Mouse (Mus musculus) macrophage (primary cell): ENCODE results near the gene Lingo1. TPM values are rescaled to one million over a fixed set of nuclear protein-coding genes. Genes with fewer than 3 reads are reported as not detected.

ENCODE experiments used
- H3K27ac ChIP-seq: fragments of 350-480 bp; formaldehyde crosslinking; 2 replicates; pipeline ENCODE4 v1.9.0; 2021
- H3K36me3 ChIP-seq: fragments of 350-480 bp; formaldehyde crosslinking; 2 replicates; pipeline ENCODE4 v1.9.0; 2021; ENCODE audit errors: inconsistent target
- H3K4me3 ChIP-seq: fragments of 350-480 bp; formaldehyde crosslinking; 2 replicates; pipeline ENCODE4 v1.9.0; 2021; ENCODE audit errors: inconsistent target
- H3K79me2 ChIP-seq: fragments of 350-480 bp; formaldehyde crosslinking; 2 replicates; pipeline ENCODE4 v1.9.0; 2021; ENCODE audit errors: inconsistent target
- WGBS: methylation state at CpG from one replicate; pipeline ENCODE4 v1.1.7; 2026; ENCODE audit warnings: inconsistent platforms; ENCODE audit not compliant: missing documents; 5-methylcytosine and 5-hydroxymethylcytosine counted together
- polyA plus RNA-seq: library from polyadenylated mRNA; stranded (reverse); fragments of 250-400 nt; gene quantifications from 3 replicates; pipeline ENCODE4 v1.2.4, GENCODE M21; 2018; ENCODE audit warnings: inconsistent platforms
- total RNA-seq, 78 experiments: library from RNA; depleted of rRNA; stranded (reverse); fragments of 250-400 nt; gene quantifications; 1 replicate in 9 of 78; 2 replicates in 24 of 78; 3 replicates in 43 of 78; 4 replicates in 2 of 78; pipeline ENCODE4 v1.2.4; 2018; ENCODE audit warnings: inconsistent platforms in 56 of 78

The Lingo1 gene
- total RNA-seq (2018; cell fraction: chromatin; rRNA removed): under 1 TPM in 1 of 26 experiments, not detected in 25; 0.47 TPM
- not detected for total RNA-seq (2018; cell fraction: cytosol; rRNA removed)
- total RNA-seq (2018; cell fraction: nucleus; rRNA removed): not detected
- polyA plus RNA-seq: not detected in 3 replicates

DNA sequence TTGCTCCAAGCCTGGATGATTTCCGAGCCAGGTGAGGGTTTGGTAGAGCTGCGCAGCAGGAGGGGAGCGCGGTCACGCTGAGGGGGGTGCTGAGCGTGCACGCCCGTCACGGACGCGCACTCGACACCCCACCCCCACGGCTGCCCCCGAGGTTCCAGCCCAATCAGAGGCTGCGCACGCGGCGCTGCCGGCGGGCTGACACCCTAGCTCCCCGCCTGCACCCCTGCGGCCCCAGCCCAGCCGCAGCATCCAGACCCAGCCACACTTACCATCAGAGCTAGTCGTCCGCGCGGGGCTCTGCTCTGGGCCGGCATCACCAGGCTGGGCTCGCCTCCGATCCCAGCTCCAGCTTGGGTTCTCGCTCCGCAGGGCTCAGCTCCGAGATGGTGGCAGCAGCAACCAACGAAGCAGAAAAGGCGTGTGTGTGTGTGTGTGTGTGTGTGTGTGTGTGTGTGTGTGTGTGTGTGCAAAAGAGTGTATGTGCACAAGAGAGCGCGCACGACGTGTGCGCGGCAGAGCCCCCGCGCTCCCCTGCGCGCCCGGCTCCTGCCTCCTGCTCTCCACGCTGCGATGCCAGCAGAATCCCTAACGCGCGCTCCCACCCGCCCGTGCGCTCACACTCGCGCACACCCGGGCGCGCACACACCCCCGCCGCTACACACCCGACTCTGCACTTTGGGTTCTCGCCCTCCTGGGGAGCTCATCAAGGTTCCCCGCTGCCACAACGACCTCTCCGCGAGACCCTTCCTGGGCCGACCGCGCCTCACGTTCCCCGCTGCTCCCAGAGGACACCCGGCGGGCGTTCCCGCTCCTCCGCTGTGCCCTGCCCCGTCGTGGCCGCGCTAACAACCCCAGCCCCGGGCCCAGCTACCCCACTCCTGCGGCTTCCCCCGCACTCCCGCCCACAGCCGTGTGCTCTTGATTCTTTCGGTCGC is at the start of gene Lingo1:
TSS of gene Lingo1 (minus strand) at position 748 of the 935 bp plus-strand sequence.
- Histone ChIP-seq H3K79me2 (no peaks in the 10 kb centered on the region), H3K4me3 (no peak within 1 kb of the TSS), H3K27ac (no peak within 1 kb of the TSS), H3K36me3 (no peaks in the 10 kb centered on the region)
- WGBS: 2% methylated on average over 82 of the region's 88 CpGs

DNA sequence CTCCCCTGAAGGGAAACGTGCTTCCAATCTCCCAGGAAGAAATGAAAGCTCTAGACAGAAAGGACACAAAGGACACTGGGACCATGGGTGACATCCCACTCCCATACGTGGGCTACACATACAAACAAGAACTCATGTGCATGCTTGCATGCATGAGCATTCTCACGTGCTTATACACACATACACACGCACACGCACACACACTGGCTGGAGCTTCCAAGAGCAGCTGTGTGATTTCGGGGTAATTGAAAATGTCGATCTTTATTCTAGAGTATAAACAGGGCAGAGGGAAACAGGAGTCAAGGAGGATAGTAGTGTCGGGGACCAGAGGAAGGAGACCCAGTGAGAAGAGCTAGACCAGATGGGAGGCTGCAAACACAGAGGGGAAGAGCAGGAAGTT is 48.4 kb upstream of the Lingo1 start:
- 80% methylated on average over 8 of the region's 8 CpGs for WGBS
- Histone ChIP-seq H3K4me3 (no peak overlapping the region), H3K36me3 (no peaks in the 10 kb centered on the region), H3K27ac (no peak overlapping the region), H3K79me2 (no peaks in the 10 kb centered on the region)

DNA sequence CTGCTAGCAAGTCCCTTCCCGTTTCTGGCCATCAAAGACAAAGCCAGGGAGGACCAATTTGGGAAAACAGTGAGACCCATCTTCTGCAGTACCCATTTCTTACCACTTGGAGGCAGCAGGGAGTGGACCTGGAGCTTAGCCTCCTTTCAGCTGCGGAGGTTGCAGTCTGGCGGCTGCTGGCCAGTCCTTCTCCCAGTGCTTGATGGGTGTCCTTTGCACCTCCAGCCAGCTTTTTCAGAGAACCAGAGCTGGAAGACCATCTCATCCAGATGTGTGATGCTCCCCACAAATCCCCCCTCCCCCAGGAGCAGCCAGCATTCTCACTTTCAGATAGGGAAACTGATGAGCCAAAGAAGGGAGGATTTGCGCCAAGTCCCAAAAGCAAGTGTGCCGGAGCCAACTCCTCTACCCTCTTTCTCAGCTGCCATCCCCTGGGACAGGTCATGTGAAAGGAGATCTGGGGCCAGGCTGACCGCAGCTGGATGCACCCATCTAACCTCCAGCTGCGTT is 47.5 kb upstream of the Lingo1 start:
- Histone ChIP-seq H3K79me2 (no peaks in the 10 kb centered on the region), H3K4me3 (no peak overlapping the region), H3K36me3 (no peaks in the 10 kb centered on the region), H3K27ac (no peak overlapping the region)
- 44% methylated on average over 7 of the region's 7 CpGs for WGBS

DNA sequence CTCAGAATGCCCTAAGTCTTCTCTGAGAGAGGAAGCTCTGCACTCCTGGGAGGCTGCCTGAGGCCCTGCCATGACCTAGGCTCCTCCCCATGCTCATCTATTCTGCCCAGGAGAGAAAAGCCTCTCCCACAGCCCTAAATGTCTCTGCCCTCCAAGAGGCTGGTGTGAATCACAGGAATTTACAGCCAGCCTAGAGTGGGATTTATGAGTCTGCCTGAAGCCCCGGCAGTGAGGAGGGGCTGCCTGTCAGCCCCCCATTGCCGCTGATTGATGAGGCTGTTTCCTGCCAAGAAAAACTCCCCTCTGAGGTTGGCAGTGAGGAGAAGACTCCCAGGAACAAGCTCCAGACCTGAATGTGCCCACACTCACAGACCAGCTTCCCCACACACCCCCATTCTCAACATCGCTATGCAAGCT is 46.0 kb upstream of the Lingo1 start:
- H3K27ac ChIP-seq: no peak overlapping the region
- no peak overlapping the region for H3K4me3 ChIP-seq
- no peaks in the 10 kb centered on the region for H3K79me2 ChIP-seq

DNA sequence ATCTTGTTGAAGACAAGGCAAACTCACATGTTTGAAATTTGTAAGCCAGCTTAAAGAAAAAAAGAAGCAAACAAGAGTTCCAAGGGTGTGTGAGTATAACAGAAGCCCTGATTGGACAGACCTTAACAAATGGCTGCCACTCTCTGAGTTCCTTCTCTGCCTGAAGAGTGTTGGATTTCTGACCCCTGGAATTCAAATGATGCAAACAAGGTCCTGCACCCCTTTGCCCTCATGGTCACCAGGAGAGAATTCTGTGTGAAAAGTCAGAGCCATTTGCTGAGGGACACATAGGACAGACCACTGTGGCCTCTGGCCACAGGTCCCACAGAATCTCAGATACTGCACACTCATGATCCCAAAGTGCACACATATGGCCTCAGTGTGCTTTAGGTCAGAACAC is 45.6 kb upstream of the Lingo1 start:
- H3K36me3 ChIP-seq: no peaks in the 10 kb centered on the region
- no peak overlapping the region for H3K27ac ChIP-seq
- H3K4me3 ChIP-seq: no peak overlapping the region
- H3K79me2 ChIP-seq: no peaks in the 10 kb centered on the region

More for the DNA sequence above, 46.0 kb upstream of the Lingo1 start:
- H3K36me3 ChIP-seq: no peaks in the 10 kb centered on the region
- WGBS: 32% methylated on average over 3 of the region's 3 CpGs

DNA sequence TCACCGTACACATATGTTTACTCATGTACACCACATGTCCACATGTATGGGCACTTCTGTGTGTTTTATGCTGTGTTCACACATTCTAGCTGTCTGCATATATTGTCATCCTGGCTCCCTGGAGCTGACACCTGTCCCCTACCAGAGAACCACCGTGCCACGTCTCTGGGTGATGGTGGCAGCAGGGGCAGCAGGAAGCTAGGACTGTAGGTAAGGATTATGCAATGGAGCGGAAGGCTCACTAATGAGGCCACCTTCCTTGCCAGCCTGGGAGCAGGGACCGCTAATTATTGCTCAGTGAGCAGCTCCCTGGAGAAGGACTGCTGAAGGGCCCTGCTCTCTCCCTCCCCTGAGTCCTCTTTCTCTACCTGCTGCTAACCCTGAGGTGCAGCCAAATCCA is 44.5 kb upstream of the Lingo1 start:
- WGBS: 85% methylated on average over 5 of the region's 5 CpGs
- Histone ChIP-seq H3K27ac (no peak overlapping the region), H3K79me2 (no peaks in the 10 kb centered on the region), H3K36me3 (no peaks in the 10 kb centered on the region), H3K4me3 (no peak overlapping the region)

DNA sequence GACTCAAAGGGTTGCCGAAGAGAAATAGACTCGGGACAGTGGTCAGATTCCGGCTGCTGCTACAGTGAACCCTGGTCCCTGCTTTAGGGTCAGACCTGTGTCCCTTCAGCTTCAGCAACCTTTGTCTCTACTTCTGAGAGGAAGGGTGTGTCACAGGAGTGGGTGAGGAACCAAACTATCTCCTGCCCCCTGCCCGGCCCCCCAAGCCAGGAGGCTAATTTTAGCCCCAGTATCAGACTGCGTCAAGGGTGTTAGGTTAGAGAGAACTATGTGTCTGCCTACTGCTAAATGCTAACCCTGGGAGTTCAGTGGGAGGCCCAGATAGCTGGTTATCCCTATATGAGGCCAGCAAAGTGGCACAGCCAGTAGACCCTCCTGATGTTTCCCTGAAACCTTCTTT is 38.9 kb upstream of the Lingo1 start:
- Histone ChIP-seq H3K4me3 (no peak overlapping the region), H3K36me3 (no peaks in the 10 kb centered on the region), H3K79me2 (no peaks in the 10 kb centered on the region), H3K27ac (no peak overlapping the region)
- 77% methylated on average over 5 of the region's 5 CpGs for WGBS

DNA sequence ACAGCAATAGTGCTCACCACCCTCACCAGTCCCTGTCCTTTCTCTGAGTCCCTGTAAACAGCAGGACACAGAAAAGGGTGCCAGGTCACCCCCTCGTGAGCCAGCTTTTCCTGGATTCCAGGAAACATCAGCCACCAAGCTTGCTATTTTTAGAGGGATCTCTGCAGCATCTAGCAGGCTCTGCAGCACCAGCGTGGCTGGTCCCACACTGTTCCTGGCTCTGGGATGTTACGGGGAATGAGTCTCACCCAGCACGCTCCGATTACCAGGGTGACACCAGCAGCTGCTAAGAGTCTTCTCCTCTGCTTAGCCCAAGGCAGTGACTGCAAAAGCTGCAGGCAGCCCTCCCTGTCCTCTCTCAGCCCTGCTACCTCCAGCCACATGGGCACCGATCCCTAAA is 36.6 kb upstream of the Lingo1 start:
- H3K36me3 ChIP-seq: no peaks in the 10 kb centered on the region
- no peak overlapping the region for H3K4me3 ChIP-seq
- 19% methylated on average over 6 of the region's 6 CpGs for WGBS

DNA sequence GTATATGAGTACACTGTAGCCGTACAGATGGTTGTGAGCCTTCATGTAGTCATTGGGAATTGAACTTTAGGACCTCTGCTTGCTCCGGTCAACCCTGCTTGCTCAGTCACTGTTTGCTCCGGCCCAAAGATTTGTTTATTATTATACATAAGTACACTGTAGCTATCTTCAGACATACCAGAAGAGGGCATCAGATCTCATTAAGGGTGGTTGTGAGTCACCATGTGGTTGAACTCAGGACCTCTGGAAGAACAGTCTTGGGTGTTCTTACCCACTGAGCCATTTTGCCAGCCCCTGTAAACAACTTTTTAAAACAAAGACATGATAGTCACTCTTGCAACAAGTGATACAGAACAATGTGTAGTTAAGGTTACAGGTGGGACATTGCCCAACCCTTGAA is 35.6 kb upstream of the Lingo1 start:
- Histone ChIP-seq H3K79me2 (no peaks in the 10 kb centered on the region), H3K27ac (no peak overlapping the region), H3K36me3 (no peaks in the 10 kb centered on the region), H3K4me3 (no peak overlapping the region)
- WGBS: 78% methylated on average over 3 of the region's 3 CpGs

More for the DNA sequence above, 36.6 kb upstream of the Lingo1 start:
- H3K79me2 ChIP-seq: no peaks in the 10 kb centered on the region
- H3K27ac ChIP-seq: no peak overlapping the region

DNA sequence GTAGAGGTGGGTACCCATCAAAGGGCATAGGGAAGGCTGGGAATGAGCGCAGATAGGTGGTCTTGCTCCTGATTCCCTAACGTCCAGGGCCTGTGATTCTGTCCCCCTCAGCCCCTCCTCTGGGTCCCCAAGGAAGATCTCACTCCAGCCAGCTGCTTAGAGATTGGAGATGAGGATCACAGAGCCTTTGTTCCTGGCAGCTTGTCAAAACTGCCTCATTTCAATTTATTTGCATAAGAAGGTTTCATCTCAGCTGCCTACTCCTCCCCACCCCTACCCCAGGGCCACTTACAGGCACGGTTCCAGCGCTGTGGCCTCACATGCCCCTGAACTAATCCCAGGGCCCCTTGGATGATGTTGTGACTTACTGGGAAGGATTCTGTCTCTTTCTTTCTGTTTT is 33.9 kb upstream of the Lingo1 start:
- no peaks in the 10 kb centered on the region for H3K79me2 ChIP-seq
- H3K4me3 ChIP-seq: no peak overlapping the region
- 70% methylated on average over 4 of the region's 4 CpGs for WGBS
- no peaks in the 10 kb centered on the region for H3K36me3 ChIP-seq
- no peak overlapping the region for H3K27ac ChIP-seq

DNA sequence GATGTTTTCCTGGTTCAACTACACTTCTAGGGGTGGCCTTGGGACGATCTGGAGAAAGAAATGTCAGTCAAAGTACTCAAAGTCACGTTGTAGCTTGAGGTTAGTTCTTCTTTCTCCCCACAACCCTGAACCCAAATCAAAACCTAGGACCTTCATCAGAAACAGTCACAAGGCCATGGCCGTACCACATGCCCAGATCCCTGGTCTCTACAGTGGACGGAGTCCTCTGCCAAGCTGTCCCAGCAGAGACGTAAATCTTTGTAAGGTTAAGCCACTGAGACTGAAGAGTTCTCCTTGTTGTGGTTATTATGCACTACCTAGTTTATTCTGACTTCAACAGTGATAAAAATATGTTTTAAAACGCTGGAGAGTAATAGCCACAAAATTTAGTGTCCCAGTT is 32.6 kb upstream of the Lingo1 start:
- Histone ChIP-seq H3K79me2 (no peaks in the 10 kb centered on the region), H3K4me3 (no peak overlapping the region), H3K36me3 (no peaks in the 10 kb centered on the region), H3K27ac (no peak overlapping the region)
- WGBS: 72% methylated on average over 6 of the region's 6 CpGs

DNA sequence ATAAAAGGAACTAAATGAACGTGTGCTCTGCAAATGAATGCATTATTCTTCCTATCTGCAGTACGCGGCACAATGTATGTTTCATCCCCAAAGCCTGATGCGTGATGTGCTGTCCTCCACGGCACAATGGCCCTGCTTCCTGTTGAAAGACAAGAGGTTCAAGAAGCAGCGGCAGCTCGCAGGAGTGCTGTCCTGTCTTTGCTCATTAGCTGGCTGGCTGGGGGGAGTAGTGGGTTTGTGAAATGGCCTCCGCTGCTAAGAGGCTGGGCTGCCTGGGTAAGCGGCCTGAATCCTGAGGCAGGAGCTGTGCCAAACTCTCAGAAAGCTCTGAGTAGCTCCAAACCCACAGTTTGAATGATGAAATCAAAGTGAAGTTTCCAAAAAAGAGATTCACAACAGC is 31.9 kb upstream of the Lingo1 start:
- Histone ChIP-seq H3K79me2 (no peaks in the 10 kb centered on the region), H3K36me3 (no peaks in the 10 kb centered on the region), H3K4me3 (no peak overlapping the region), H3K27ac (no peak overlapping the region)
- 54% methylated on average over 9 of the region's 9 CpGs for WGBS

DNA sequence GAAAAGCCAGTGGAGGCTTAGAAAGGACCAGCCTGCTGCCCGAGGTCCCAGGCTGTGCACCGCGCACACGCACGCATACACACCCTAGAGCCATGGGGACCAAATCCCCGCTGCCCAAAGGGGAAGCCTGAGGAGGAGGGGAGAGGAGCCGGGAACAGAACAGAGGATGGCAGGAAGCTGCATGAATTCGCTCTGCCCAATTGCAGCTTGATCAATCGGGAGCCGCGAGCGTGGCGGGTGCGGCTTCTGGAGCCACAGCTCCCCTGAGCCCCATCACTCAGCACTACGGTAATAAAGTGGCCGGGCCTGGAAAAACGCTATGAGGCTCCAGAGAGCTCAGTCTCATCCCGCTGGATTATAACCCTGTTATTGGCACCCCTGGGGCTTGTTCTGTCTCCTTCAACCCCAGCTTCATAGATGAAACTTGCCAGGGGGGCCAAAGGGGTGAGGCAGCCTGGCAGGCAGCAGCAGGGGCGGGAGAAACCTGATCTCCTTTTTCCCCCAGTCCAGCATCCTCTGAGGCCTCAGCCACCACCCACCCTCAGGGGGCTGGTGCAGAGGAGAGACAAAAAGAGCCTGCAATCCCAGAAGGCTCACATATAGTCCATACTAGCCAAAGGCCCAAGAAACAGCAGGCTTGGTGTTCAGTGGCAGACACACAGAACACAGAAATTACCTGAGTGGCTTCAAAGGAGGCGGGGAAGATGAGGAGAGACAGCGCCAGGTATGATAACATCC is 29.4 kb upstream of the Lingo1 start:
- Histone ChIP-seq H3K4me3 (no peak overlapping the region), H3K27ac (no peak overlapping the region), H3K79me2 (no peaks in the 10 kb centered on the region), H3K36me3 (no peaks in the 10 kb centered on the region)
- 24% methylated on average over 21 of the region's 21 CpGs for WGBS

DNA sequence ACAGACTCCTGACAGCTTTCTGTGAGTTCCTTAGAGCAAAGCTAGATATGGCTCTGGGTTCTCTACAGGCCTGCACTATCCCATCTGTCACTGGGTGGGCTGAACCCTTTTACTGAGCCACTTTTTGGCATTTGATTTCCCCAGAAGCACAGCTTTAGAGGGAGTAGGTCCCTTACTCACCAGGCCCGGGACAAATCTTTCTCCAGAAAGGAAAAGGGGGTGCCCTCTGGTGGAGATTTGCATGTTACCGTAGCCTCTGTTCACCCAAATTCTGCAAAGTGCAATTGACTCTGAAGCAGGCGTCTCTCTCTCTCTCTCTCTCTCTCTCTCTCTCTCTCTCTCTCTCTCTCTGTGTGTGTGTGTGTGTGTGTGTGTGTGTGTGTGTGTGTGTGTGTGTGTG is 28.6 kb upstream of the Lingo1 start:
- H3K36me3 ChIP-seq: no peaks in the 10 kb centered on the region
- whole genome bisulfite sequencing: 0% methylated on average over 3 of the region's 3 CpGs
- H3K27ac ChIP-seq: no peak overlapping the region
- no peak overlapping the region for H3K4me3 ChIP-seq
- H3K79me2 ChIP-seq: no peaks in the 10 kb centered on the region

DNA sequence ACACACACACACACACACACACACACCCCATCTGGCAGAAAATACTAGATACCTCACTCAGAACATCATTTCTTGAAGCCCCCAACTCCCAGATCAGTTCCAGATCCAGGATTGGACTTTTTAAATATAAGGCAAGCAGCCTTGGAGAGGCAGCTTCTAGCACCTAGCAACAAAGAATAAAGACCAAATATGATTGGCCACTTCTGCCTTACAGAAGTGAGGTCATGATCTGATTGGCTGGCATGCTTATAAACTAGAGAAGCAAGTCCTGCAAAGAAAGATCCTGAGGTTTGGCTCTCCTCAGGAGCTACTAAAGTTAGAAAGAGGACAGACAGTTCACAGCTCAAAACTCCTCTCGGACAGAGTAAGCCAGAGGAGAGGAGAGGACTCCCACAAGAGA is 14.6 kb upstream of the Lingo1 start:
- no peaks in the 10 kb centered on the region for H3K36me3 ChIP-seq

More for the DNA sequence above, 14.6 kb upstream of the Lingo1 start:
- Histone ChIP-seq H3K27ac (no peak overlapping the region), H3K79me2 (no peaks in the 10 kb centered on the region), H3K4me3 (no peak overlapping the region)
- 78% methylated on average over 1 of the region's 1 CpGs for WGBS
